Mouse (Mus musculus): ENCODE data around the gene Epsti1. TPM values are rescaled to one million over a fixed set of nuclear protein-coding genes. Genes with fewer than 3 reads are reported as not detected.

Epsti1 gene
- total RNA-seq, 1 experiment from 2014 or later: 357 TPM

- no peak for ATAC-seq (replicated peaks; ENCODE audit: insufficient number of reproducible peaks, low FRiP score, low TSS enrichment, poor library complexity, severe bottlenecking)
Observed at GRCm38 (mm10) chr14:77975702-77976101, 71.7 kb downstream of the Epsti1 start.

DNA sequence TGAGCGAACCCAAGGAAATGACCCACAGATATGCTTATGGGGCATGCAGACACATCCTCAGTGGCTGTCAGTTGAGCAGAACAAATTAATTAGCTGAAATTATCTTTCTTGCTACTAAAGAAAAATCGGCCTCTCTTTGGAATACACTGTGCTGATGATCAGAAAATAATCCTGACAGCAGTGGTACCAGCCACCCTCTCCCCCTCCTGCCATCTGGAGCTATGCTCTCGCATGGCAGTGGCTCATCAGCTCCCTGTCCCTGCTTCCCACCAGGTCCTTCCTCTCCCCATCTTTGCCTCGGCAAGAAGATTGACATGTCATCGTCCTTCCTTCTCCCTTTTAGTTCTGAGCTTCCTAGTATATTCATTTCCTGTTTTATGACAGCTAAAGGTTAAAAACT is 77.5 kb downstream of the Epsti1 start:
- no peak for ATAC-seq (replicated peaks; ENCODE audit: insufficient number of reproducible peaks, low FRiP score, low TSS enrichment, poor library complexity, severe bottlenecking)

DNA sequence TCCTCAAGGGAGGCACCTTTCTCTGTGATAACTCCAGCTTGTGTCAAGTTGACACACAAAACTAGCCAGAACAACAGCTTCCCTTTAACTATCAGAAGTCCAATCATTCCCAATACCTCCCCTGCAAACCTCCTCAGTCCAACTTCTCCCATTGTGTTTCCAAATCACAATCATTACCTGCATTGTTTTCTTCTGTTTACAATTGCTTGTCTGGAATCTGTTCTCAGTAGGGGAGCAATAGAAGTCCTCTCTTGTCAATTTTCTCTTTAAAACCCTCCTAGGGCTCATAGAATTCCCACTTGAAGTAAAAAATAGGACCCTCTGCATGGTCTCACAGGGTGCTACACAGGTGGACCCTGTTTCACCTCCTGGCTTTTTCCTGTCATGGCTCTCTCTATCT is 93.7 kb downstream of the Epsti1 start:
- no peak for ATAC-seq (replicated peaks; ENCODE audit: insufficient number of reproducible peaks, low FRiP score, low TSS enrichment, poor library complexity, severe bottlenecking)

GRCm38 (mm10) chr14:78004486-78004885 is 100.4 kb downstream of the Epsti1 start:
- ATAC-seq (replicated peaks; ENCODE audit: insufficient number of reproducible peaks, low FRiP score, low TSS enrichment, poor library complexity, severe bottlenecking): no peak

GRCm38 (mm10) chr14:78008019-78008418 is 104.0 kb downstream of the Epsti1 start:
- no peak for ATAC-seq (replicated peaks; ENCODE audit: insufficient number of reproducible peaks, low FRiP score, low TSS enrichment, poor library complexity, severe bottlenecking)

GRCm38 (mm10) chr14:78011808-78012207 is 107.8 kb downstream of the Epsti1 start:
- no peak for ATAC-seq (replicated peaks; ENCODE audit: insufficient number of reproducible peaks, low FRiP score, low TSS enrichment, poor library complexity, severe bottlenecking)

DNA sequence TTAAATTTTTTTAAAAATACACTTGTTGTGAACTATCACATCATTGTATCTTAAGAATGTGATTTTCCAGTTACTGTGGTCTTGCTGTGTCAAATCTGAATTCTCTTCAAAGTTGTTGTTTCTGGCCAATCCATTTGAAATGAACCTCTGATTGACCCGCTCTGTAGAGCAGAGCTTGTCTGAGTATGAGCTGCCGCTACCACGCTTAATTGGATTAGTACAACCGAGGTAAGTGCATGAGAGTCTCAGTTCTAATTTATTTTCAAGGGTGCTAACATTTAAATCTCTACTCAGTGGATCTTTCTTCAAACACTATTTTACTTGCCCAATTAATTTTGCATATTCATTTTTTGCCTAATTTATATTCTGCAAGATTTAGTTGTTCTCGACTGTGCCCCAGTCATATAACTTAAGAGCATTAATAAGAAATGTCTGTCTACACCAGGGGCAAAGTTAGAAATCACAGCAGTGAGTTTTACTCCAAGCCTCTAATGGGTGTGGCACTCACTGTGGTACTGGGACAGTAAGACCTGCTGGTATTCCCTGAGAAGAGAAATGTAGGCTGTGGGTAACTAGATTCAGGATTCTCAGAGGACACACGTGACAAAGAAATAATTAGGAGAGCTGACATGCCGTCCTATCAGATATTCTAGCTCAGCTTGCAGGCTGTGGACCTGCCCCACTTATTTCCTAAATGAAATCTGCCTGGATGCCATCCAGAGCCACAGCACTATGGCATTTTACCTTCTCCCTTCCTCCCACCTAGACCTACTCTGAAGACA is 111.7 kb downstream of the Epsti1 start:
- no peak for ATAC-seq (replicated peaks; ENCODE audit: insufficient number of reproducible peaks, low FRiP score, low TSS enrichment, poor library complexity, severe bottlenecking)

DNA sequence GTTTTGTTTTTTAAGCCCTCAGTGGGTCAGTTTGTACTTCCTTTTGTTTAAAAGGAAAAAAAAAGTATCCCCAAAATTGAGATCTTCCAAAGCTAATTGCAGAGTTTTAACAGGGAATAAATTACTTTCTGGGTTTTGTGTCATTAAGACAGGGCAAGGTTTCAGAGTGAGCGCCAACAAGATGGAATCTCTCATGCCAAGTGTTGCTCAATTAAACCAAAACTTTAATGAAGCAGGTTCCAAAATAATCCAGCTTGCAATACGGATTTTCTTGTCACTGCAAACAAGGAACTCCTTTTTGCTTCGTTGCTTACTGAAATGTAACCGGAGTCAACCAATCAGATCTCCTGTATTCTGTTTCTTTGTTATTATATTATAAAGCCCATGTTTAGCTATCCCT is 112.4 kb downstream of the Epsti1 start:
- no peak for ATAC-seq (replicated peaks; ENCODE audit: insufficient number of reproducible peaks, low FRiP score, low TSS enrichment, poor library complexity, severe bottlenecking)

DNA sequence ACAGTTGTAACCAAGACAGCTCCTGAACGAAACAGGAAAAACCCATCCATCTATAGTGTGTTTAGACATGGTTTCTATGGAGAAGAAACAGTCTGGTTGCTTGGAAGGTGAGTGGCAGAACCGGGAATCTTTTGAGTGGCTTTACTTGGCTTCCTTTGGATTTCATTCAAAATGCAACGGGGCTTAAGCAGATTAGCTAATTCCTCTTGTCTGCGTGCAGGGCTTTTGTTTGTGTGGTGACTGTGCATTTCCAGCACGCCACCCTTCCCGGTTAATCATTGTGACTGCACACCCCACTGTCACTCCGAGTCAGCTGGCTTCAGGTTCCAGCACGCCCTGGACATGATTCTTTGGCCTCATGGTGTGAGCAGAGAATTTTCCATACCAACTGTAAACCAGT is 115.9 kb downstream of the Epsti1 start:
- no peak for ATAC-seq (replicated peaks; ENCODE audit: insufficient number of reproducible peaks, low FRiP score, low TSS enrichment, poor library complexity, severe bottlenecking)

GRCm38 (mm10) chr14:78038876-78039275 is 134.8 kb downstream of the Epsti1 start:
- no peak for ATAC-seq (replicated peaks; ENCODE audit: insufficient number of reproducible peaks, low FRiP score, low TSS enrichment, poor library complexity, severe bottlenecking)

- ATAC-seq (replicated peaks; ENCODE audit: insufficient number of reproducible peaks, low FRiP score, low TSS enrichment, poor library complexity, severe bottlenecking): no peak
Observed at GRCm38 (mm10) chr14:78040643-78041042, 136.6 kb downstream of the Epsti1 start.

- no peak for ATAC-seq (replicated peaks; ENCODE audit: insufficient number of reproducible peaks, low FRiP score, low TSS enrichment, poor library complexity, severe bottlenecking)
Observed at GRCm38 (mm10) chr14:78041886-78042526, 138.0 kb downstream of the Epsti1 start.

GRCm38 (mm10) chr14:78043079-78043478 is 139.0 kb downstream of the Epsti1 start:
- no peak for ATAC-seq (replicated peaks; ENCODE audit: insufficient number of reproducible peaks, low FRiP score, low TSS enrichment, poor library complexity, severe bottlenecking)

DNA sequence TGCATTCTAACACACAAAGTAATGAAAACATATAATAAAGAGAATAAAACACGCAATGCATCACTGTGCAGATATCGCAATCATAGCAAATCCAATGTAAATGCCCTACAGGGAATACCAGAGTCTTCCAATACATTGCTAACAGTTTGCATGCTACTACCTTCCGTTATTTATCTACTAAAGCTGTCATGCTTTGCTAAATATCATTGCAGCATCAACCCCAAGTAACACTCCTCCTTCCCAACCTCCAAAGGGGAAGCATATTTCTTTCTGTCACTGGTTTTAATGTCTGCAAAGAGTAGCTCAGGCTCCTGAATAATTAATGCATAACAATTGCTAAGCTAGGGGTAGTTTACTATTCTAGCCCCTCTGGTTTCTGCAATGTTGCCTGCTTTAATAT is 144.2 kb downstream of the Epsti1 start:
- no peak for ATAC-seq (replicated peaks; ENCODE audit: insufficient number of reproducible peaks, low FRiP score, low TSS enrichment, poor library complexity, severe bottlenecking)

GRCm38 (mm10) chr14:78048674-78049073 is 144.6 kb downstream of the Epsti1 start:
- ATAC-seq (replicated peaks; ENCODE audit: insufficient number of reproducible peaks, low FRiP score, low TSS enrichment, poor library complexity, severe bottlenecking): no peak

Other genes with a start within 250 kb of the Epsti1 start
- gene Dnajc15, start 29.1 kb upstream of the Epsti1 start, total RNA-seq (2017): 59.9 to 90.4 TPM (median 77.1 TPM) in 3 replicates
- not detected in 3 replicates for gene Fam216b, start 184.8 kb downstream of the Epsti1 start, total RNA-seq (2017)

Measured in monocyte, adult 5-6 weeks (primary cell).